Mouse (Mus musculus) c-Kit-positive CD71-positive TER-119-negative erythroid progenitor cells, embryonic 14.5 days (primary cell): ENCODE data around the gene Ctla4.

Experiments used
- DNase-seq: peaks from one replicate; pipeline ENCODE4 v3.0.0-alpha.2; 2013; ENCODE audit warnings: low read depth

Gene Ctla4

GRCm38 (mm10) chr1:60866043-60866442 lies 20.8 kb upstream of the Ctla4 start:
- DNase-seq, result no peak

GRCm38 (mm10) chr1:60868333-60869277 lies 18.2 kb upstream of the Ctla4 start:
- no peak for DNase-seq

- no peak for DNase-seq
Measured at GRCm38 (mm10) chr1:60875267-60875666, 11.5 kb upstream of the Ctla4 start.

- no peak for DNase-seq
Measured at GRCm38 (mm10) chr1:60880116-60880867, 6.5 kb upstream of the Ctla4 start.

- no peak for DNase-seq
Measured at GRCm38 (mm10) chr1:60882792-60883191, 4.0 kb upstream of the Ctla4 start.

GRCm38 (mm10) chr1:60883279-60883678 lies 3.5 kb upstream of the Ctla4 start:
- no peak for DNase-seq

GRCm38 (mm10) chr1:60884611-60885010 lies 2.2 kb upstream of the Ctla4 start:
- no peak for DNase-seq

- no peak for DNase-seq
Measured at GRCm38 (mm10) chr1:60898127-60898932, 11.5 kb downstream of the Ctla4 start.

- no peak for DNase-seq
Measured at GRCm38 (mm10) chr1:60898933-60899210, 12.1 kb downstream of the Ctla4 start.

- DNase-seq, result no peak
Measured at GRCm38 (mm10) chr1:60899244-60899643, 12.4 kb downstream of the Ctla4 start.

GRCm38 (mm10) chr1:60902547-60902946 lies 15.7 kb downstream of the Ctla4 start:
- no peak for DNase-seq

GRCm38 (mm10) chr1:60903126-60903525 lies 16.3 kb downstream of the Ctla4 start:
- no peak for DNase-seq

- DNase-seq, result no peak
Measured at GRCm38 (mm10) chr1:60904456-60904978, 17.7 kb downstream of the Ctla4 start.

GRCm38 (mm10) chr1:60907466-60907865 lies 20.7 kb downstream of the Ctla4 start:
- no peak for DNase-seq

- no peak for DNase-seq
Measured at GRCm38 (mm10) chr1:60908751-60909161, 22.0 kb downstream of the Ctla4 start.

- DNase-seq, result no peak
Measured at GRCm38 (mm10) chr1:60909746-60910145, 22.9 kb downstream of the Ctla4 start.

GRCm38 (mm10) chr1:60910796-60911195 lies 24.0 kb downstream of the Ctla4 start:
- no peak for DNase-seq

GRCm38 (mm10) chr1:60911631-60912030 lies 24.8 kb downstream of the Ctla4 start:
- DNase-seq, result no peak

GRCm38 (mm10) chr1:60913305-60913704 lies 26.5 kb downstream of the Ctla4 start:
- no peak for DNase-seq

- no peak for DNase-seq
Measured at GRCm38 (mm10) chr1:60916281-60916781, 29.5 kb downstream of the Ctla4 start.

GRCm38 (mm10) chr1:60920493-60921355 lies 33.9 kb downstream of the Ctla4 start:
- DNase-seq, result no peak
